Mouse (Mus musculus): ENCODE measurements around the gene Prnp.
A peak's percentile ranks its signal among the peaks of the same experiment; 100 is the strongest.

The Prnp gene

GRCm38 (mm10) chr2:131948916-131949639, 39.4 kb downstream of the Prnp start:
- DNase-seq (ENCODE audit: low read depth in 1 of 2, low spot score in 2 of 2) = no peak

- DNase-seq (ENCODE audit: low read depth in 1 of 2, low spot score in 2 of 2) = no peak
Measured at GRCm38 (mm10) chr2:131949767-131950597, 40.3 kb downstream of the Prnp start.

DNA sequence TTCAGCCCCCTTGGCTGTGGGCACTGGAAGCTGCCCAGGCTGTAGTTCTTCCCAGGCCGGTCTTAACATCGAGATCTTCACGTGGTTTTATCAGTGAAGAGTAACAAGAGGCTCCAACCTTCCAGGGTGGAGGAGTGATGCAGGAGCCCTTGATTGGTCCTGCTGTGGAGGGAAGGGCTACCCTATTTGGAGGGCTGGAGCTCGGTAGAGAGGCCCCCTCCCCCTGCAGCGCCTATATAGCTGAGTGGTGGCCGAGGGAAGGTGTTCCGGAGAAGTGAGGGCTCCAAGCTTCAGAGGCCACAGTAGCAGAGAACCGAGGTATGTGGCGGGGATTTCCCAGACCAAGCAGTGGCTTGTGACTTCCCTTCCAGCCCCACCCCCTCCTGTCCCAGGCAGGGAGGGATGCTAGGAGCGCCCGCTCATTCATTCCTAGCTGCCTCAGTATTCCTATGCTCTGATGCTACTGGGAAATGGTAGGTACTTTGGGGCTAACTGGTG, 40.9 kb downstream of the Prnp start, which contains the start of gene Prnd:
TSS of gene Prnd (plus strand) at position 264 of the 498 bp plus-strand sequence.
- no peak for DNase-seq (ENCODE audit: low read depth in 1 of 2, low spot score in 2 of 2)

DNA sequence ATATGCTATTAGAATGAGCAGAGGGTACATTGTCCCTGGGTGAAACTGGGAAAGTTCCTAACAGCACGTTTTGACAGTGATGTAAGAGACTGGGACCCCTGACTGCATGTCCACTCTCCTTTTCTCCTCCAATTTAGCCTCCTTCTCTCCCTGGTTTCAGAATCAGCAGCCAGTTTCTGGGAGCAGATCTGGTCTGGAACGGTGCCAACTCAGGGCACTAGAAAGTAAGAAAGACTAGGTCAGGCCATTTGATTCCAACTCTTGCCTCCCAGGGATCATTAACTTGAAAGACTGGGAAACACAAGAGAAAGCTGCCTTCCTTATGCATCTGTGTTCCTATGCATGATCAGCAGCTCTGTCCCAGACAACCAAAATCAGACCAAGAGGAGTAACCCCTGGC, 42.7 kb downstream of the Prnp start:
- no peak for DNase-seq (ENCODE audit: low read depth in 1 of 2, low spot score in 2 of 2)

GRCm38 (mm10) chr2:131952961-131953538, 43.3 kb downstream of the Prnp start:
- no peak for DNase-seq (ENCODE audit: low read depth in 1 of 2, low spot score in 2 of 2)

DNA sequence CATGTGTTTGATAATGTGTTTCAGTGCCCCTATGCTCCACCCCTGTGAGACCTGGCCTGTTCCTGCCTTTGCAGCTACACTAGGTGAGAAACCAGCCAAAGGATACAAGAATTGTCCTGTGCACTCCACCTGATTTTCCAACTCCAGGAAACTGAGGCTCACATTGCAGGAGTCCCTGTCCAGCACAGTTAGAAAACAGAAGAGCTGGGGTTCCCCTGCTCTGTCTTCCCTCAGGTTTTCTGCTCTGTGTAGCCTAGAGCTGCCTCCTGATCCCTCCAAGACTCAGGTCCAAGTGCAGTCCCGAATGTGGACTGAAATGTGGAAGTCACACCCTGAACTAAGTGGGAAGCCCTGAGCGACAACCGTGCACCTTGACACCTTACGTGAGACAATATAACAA, 44.0 kb downstream of the Prnp start:
- DNase-seq (ENCODE audit: low read depth in 1 of 2, low spot score in 2 of 2) = no peak

DNA sequence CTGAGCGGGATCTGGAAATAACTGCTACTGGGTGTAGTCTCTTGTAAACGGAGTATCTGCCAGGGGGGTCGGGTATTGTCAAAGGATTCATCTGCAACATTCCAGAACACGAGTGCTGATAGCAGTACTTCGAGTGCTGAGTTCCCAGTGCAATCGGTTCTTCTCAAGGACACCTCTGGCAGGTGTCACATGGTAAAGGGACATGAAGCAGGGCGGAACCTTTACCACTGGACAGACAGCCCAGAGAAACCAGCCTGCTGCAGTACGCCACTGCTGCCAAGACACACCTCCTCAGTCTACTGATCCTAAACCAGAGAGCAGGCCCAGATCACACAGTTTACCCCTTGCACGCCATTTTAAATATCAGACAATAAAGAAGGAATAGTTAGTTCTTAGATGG, 45.1 kb downstream of the Prnp start:
- no peak for DNase-seq (ENCODE audit: low read depth in 1 of 2, low spot score in 2 of 2)

- DNase-seq (ENCODE audit: low read depth in 1 of 2, low spot score in 2 of 2) = no peak
Measured at GRCm38 (mm10) chr2:131955264-131955663, 45.5 kb downstream of the Prnp start.

GRCm38 (mm10) chr2:131956336-131957256, 46.9 kb downstream of the Prnp start:
- no peak for DNase-seq (ENCODE audit: low read depth in 1 of 2, low spot score in 2 of 2)

GRCm38 (mm10) chr2:131957731-131958222, 48.0 kb downstream of the Prnp start:
- DNase-seq (ENCODE audit: low read depth in 1 of 2, low spot score in 2 of 2) = no peak

DNA sequence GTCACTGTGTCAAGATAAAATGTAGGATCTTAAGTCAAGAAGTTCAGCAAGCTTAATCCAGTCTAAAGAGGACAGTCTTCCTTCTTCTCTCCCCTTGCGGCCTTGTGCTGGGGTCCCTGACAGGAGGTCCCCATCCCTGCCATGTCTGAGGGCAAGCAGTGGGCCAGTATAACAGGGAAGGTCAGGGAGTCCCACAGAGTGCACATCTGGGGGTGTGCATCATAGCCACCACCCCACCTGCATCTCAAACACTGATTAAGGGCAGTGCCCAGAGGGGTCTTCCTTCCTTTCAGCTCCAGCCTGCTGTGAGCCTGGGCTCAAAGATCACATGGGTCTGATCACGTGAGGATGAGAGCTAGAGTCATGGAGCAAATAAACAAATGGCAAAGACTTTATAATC, 51.9 kb downstream of the Prnp start:
- no peak for DNase-seq (ENCODE audit: low read depth in 1 of 2, low spot score in 2 of 2)

DNA sequence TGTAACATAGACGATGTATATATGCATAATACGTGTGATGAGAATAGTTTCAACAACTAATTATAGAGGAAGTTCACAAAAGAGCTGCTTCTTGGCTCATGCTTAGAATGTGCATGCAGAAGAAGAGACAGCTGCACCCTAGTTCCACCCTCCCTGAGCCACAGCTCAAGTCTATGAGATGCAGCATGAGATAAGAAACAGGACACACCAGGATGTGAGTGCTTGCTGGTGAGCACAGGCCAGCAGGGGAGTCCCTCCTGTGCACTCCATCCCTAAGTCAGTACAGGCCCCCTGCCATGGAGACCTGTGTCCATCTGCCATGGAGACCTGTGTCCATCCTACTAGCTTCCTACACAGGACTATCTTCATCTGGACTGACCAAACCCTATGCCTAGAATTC, 60.9 kb downstream of the Prnp start:
- DNase-seq (ENCODE audit: low read depth in 1 of 2, low spot score in 2 of 2) = no peak

GRCm38 (mm10) chr2:131971098-131971497, 61.4 kb downstream of the Prnp start:
- no peak for DNase-seq (ENCODE audit: low read depth in 1 of 2, low spot score in 2 of 2)

DNA sequence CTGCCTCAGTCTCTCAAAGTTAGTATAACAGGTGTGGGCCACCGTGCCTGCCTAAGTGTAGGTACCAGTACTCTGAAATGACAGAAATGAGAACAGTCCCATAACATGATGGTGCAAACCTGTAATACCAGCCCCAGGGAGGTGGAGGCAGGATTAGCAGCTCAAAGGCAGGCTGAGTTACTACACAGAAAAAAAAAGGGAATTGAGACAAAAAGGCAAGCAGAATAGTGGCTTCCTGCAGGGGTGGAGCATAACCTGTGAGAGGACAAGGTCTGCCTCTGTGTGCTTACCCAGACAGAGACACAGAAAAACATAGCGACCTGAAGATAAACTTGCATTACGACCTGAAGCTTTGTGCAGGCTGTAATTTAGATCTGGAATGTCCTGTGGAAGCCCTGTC, 66.9 kb downstream of the Prnp start:
- DNase-seq (ENCODE audit: low read depth in 1 of 2, low spot score in 2 of 2) = no peak

DNA sequence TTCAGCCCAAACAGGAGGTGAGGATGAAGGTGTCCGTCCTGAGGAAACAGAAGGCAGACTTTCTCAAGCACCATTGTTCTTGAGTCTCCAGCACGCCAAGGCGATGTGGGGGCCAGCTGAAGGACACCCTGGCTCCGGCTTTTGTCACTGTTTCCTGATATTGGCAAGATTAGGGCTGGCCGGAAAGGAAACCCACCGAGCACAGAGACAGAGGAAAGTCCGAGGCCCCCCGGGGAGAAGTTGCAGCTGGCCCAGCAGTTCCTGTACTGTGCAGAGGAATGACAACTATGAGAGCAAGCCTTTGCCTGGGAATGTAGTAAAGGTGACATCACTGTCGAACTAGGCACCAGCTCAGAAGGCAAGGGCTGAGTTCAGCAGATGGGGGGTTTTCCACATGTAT, 71.1 kb downstream of the Prnp start:
- no peak for DNase-seq (ENCODE audit: low read depth in 1 of 2, low spot score in 2 of 2)

GRCm38 (mm10) chr2:131982546-131983196, 72.9 kb downstream of the Prnp start:
- DNase-seq (ENCODE audit: low read depth in 1 of 2, low spot score in 2 of 2) = peak in 1 of 2 experiments; percentile 23

GRCm38 (mm10) chr2:131987950-131988349, 78.2 kb downstream of the Prnp start:
- no peak for DNase-seq (ENCODE audit: low read depth in 1 of 2, low spot score in 2 of 2)
